Mouse (Mus musculus) E14TG2a.4 (cell line): ENCODE measurements around the gene Osbpl6.

Experiments used
- CTCF ChIP-seq: conservative IDR thresholded peaks from 2 replicates; pipeline ENCODE4 v1.5.1; 2014; ENCODE audit warnings: low read length
- NANOG ChIP-seq: IDR thresholded peaks from 2 replicates; pipeline ENCODE4 v1.6.1; 2014; ENCODE audit warnings: borderline replicate concordance, low read length, mixed read lengths
- POU5F1 ChIP-seq: IDR thresholded peaks from 2 replicates; pipeline ENCODE4 v1.6.1; 2014; ENCODE audit warnings: low read length, borderline replicate concordance

GRCm38 (mm10) chr2:76417446-76418141 lies 11.3 kb downstream of the Osbpl6 start:
- TF ChIP-seq CTCF (no peak), POU5F1 (no peak), NANOG (no peak)
